Mouse (Mus musculus) midbrain, embryonic 13.5 days (tissue): ENCODE data around the gene Slc7a5. TPM values are rescaled to one million over a fixed set of nuclear protein-coding genes. Genes with fewer than 3 reads are reported as not detected.
A peak's percentile ranks its signal among the peaks of the same experiment; 100 is the strongest.

ENCODE experiments used
- ATAC-seq: fragments of 200-750 bp; cut with Nextera tagmentation; 2 replicates; pipeline ENCODE4 v1.8.0; 2017; ENCODE audit warnings: mild to moderate bottlenecking, moderate TSS enrichment, moderate library complexity
- H3K27ac ChIP-seq: fragments of 300-500 bp; sonication (generic); 2 replicates; pipeline ENCODE4 v1.5.1; 2015; ENCODE audit warnings: inconsistent platforms, mild to moderate bottlenecking, moderate library complexity
- H3K27me3 ChIP-seq: fragments of 300-500 bp; sonication (generic); 2 replicates; pipeline ENCODE4 v1.6.1; 2015; ENCODE audit warnings: mild to moderate bottlenecking, inconsistent platforms
- H3K36me3 ChIP-seq: fragments of 300-500 bp; sonication (generic); 2 replicates; pipeline ENCODE4 v1.6.1; 2015; ENCODE audit warnings: mild to moderate bottlenecking, inconsistent platforms
- H3K4me1 ChIP-seq: fragments of 300-500 bp; sonication (generic); replicated peaks from 2 replicates; pipeline ENCODE4 v1.6.1; 2015; ENCODE audit warnings: inconsistent platforms
- H3K4me2 ChIP-seq: fragments of 300-500 bp; sonication (generic); replicated peaks from 2 replicates; pipeline ENCODE4 v1.6.1; 2015; ENCODE audit warnings: moderate library complexity, mild to moderate bottlenecking, inconsistent platforms
- H3K4me3 ChIP-seq: fragments of 300-500 bp; sonication (generic); replicated peaks from 2 replicates; pipeline ENCODE4 v1.5.1; 2015; ENCODE audit warnings: mild to moderate bottlenecking, inconsistent platforms
- H3K9ac ChIP-seq: fragments of 300-500 bp; sonication (generic); replicated peaks from 2 replicates; pipeline ENCODE4 v1.6.1; 2015; ENCODE audit warnings: mild to moderate bottlenecking, inconsistent platforms
- H3K9me3 ChIP-seq: fragments of 300-500 bp; sonication (generic); 2 replicates; pipeline ENCODE4 v1.6.1; 2016; ENCODE audit warnings: mild to moderate bottlenecking, inconsistent platforms
- WGBS: fragments of 180-500 bp; shearing (Covaris S2); methylation state at CpG from one replicate; pipeline ENCODE4 v1.1.7; 2015; 5-methylcytosine and 5-hydroxymethylcytosine counted together
- polyA plus RNA-seq: library from polyadenylated mRNA; unstranded; fragments of >200 nt; fragmentation: Nextera tagmentation; extraction: Ambion mirVana; gene quantifications from 2 replicates; pipeline ENCODE4 v1.2.1, GENCODE M21; 2015

Gene Slc7a5
- 34.2 and 37.3 TPM in 2 replicates for polyA plus RNA-seq

DNA sequence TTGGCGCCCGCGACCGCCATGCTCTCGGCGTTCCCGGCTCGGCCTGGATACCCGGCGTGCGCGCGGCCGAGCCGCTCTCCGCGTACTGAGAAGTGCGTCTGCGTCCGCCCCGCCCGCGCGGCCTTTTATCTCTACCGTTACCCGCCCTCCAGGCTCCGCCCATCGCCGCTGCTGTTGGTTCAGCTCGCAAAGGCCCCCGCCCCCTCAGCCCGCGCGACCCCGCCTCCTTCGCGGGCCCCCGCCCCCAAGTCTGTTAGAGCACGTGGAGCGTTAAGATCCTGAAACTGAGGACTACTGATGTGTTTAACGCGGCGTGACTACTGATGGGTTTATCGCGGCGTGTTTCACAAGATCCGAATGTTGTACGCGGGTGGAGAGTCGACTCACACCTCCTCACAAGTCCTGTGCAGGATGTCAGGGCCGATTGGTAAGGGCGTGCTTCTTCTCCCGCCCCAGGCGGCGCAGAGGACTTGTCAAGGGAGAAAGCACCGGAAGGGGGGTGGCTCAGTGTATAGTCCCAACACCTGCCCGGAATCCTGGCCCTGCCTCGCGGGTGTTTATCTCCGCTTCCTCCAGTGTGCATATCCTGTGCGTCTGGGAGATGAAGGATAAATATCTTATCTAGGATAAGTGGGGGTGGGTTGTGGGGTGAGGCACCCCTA is at the start of gene Slc7a5:
TSS of gene Slc7a5 (minus strand) at position 108 of the 662 bp plus-strand sequence.
- Histone ChIP-seq H3K27me3 (peaks cover 16% of the 10 kb centered on the region), H3K36me3 (no peaks in the 10 kb centered on the region), H3K4me1 (peaks cover 33% of the 10 kb centered on the region), H3K4me2 (peak within 1 kb of the TSS; percentile 98), H3K4me3 (peak within 1 kb of the TSS; percentile 71), H3K9me3 (no peaks in the 10 kb centered on the region), H3K9ac (peak within 1 kb of the TSS; percentile 78), H3K27ac (peak within 1 kb of the TSS; percentile 14; the same call in 1 of the 2 replicates)
- under 1% methylated on average over 59 of the region's 61 CpGs for WGBS
- peak; percentile 90 for ATAC-seq

- H3K27me3 ChIP-seq = no peaks in the 10 kb centered on the region
- WGBS = 84% methylated on average over 1 of the region's 1 CpGs
- H3K36me3 ChIP-seq = peaks cover 18% of the 10 kb centered on the region
Measured at GRCm38 (mm10) chr8:121955825-121956500, 48.5 kb upstream of the Slc7a5 start.

GRCm38 (mm10) chr8:121954981-121955555 is 47.6 kb upstream of the Slc7a5 start:
- no peak overlapping the region for H3K4me2 ChIP-seq
- H3K36me3 ChIP-seq = peaks cover 18% of the 10 kb centered on the region
- H3K4me1 ChIP-seq = peaks cover 32% of the 10 kb centered on the region
- no peaks in the 10 kb centered on the region for H3K27me3 ChIP-seq
- ATAC-seq = no peak
- H3K9ac ChIP-seq = no peak overlapping the region
- 92% methylated on average over 10 of the region's 10 CpGs for WGBS
- H3K9me3 ChIP-seq = no peaks in the 10 kb centered on the region
- no peak overlapping the region for H3K27ac ChIP-seq
- H3K4me3 ChIP-seq = no peak overlapping the region

More at GRCm38 (mm10) chr8:121955825-121956500, 48.5 kb upstream of the Slc7a5 start:
- no peak for ATAC-seq
- H3K9me3 ChIP-seq = no peaks in the 10 kb centered on the region
- H3K27ac ChIP-seq = no peak overlapping the region
- no peak overlapping the region for H3K9ac ChIP-seq
- peaks cover 32% of the 10 kb centered on the region for H3K4me1 ChIP-seq
- H3K4me3 ChIP-seq = no peak overlapping the region
- no peak overlapping the region for H3K4me2 ChIP-seq

GRCm38 (mm10) chr8:121953821-121954545 is 46.5 kb upstream of the Slc7a5 start:
- H3K27me3 ChIP-seq = no peaks in the 10 kb centered on the region
- no peak for ATAC-seq
- peaks cover 33% of the 10 kb centered on the region for H3K4me1 ChIP-seq
- H3K9ac ChIP-seq = no peak overlapping the region
- WGBS = 74% methylated on average over 3 of the region's 3 CpGs
- H3K9me3 ChIP-seq = no peaks in the 10 kb centered on the region
- H3K36me3 ChIP-seq = peaks cover 18% of the 10 kb centered on the region
- H3K4me3 ChIP-seq = no peak overlapping the region
- H3K4me2 ChIP-seq = no peak overlapping the region
- no peak overlapping the region for H3K27ac ChIP-seq

- peak overlapping the region; percentile 90 for H3K4me2 ChIP-seq
Measured at GRCm38 (mm10) chr8:121952800-121953199, 45.3 kb upstream of the Slc7a5 start.

GRCm38 (mm10) chr8:121952122-121952521 is 44.6 kb upstream of the Slc7a5 start:
- Histone ChIP-seq H3K9me3 (no peaks in the 10 kb centered on the region), H3K27ac (no peak overlapping the region), H3K4me3 (peak overlapping the region; percentile 95), H3K9ac (peak overlapping the region; percentile 51), H3K4me2 (peak overlapping the region; percentile 90), H3K4me1 (peaks cover 51% of the 10 kb centered on the region), H3K36me3 (peaks cover 18% of the 10 kb centered on the region), H3K27me3 (no peaks in the 10 kb centered on the region)
- no peak for ATAC-seq

More at GRCm38 (mm10) chr8:121952800-121953199, 45.3 kb upstream of the Slc7a5 start:
- H3K9ac ChIP-seq = no peak overlapping the region; the same call in 1 of the 2 replicates
- WGBS = 88% methylated on average over 7 of the region's 7 CpGs
- H3K27ac ChIP-seq = no peak overlapping the region
- H3K27me3 ChIP-seq = no peaks in the 10 kb centered on the region
- H3K4me3 ChIP-seq = peak overlapping the region; percentile 95; the same call in 1 of the 2 replicates
- peaks cover 45% of the 10 kb centered on the region for H3K4me1 ChIP-seq
- no peaks in the 10 kb centered on the region for H3K9me3 ChIP-seq
- H3K36me3 ChIP-seq = peaks cover 18% of the 10 kb centered on the region
- no peak for ATAC-seq

DNA sequence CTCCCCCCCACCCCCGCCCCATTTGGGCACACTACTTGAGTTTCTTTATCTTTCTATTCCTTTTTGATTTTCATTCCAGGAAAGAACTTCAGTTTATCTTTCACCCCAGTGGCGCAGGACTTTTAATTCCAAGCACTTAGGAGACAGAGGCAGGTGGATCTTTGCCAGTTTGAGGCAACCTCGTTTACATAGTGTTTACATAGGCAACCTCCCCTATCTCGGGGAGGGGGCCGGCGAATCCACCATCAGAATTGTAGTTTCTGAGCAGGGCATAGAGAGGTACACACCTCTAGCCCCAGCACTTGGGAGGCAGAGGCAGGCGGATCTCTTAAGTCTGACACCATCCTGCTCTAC is 44.1 kb upstream of the Slc7a5 start:
- WGBS = 37% methylated on average over 7 of the region's 7 CpGs
- H3K4me3 ChIP-seq = peak overlapping the region; percentile 95
- no peaks in the 10 kb centered on the region for H3K27me3 ChIP-seq
- peak overlapping the region; percentile 99 for H3K9ac ChIP-seq
- no peaks in the 10 kb centered on the region for H3K9me3 ChIP-seq
- H3K36me3 ChIP-seq = peaks cover 18% of the 10 kb centered on the region
- ATAC-seq = no peak
- H3K27ac ChIP-seq = peak overlapping the region; percentile 96
- peak overlapping the region; percentile 90 for H3K4me2 ChIP-seq
- H3K4me1 ChIP-seq = peaks cover 56% of the 10 kb centered on the region

- no peaks in the 10 kb centered on the region for H3K9me3 ChIP-seq
- WGBS = under 1% methylated on average over 96 of the region's 97 CpGs
- peak; percentile 15 for ATAC-seq
- peak overlapping the region; percentile 99 for H3K9ac ChIP-seq
- H3K4me2 ChIP-seq = peak overlapping the region; percentile 90
- peaks cover 18% of the 10 kb centered on the region for H3K36me3 ChIP-seq
- peak overlapping the region; percentile 96 for H3K27ac ChIP-seq
- H3K27me3 ChIP-seq = no peaks in the 10 kb centered on the region
- peak overlapping the region; percentile 95 for H3K4me3 ChIP-seq
- H3K4me1 ChIP-seq = peaks cover 58% of the 10 kb centered on the region
Measured at GRCm38 (mm10) chr8:121950749-121951655, 43.5 kb upstream of the Slc7a5 start.

DNA sequence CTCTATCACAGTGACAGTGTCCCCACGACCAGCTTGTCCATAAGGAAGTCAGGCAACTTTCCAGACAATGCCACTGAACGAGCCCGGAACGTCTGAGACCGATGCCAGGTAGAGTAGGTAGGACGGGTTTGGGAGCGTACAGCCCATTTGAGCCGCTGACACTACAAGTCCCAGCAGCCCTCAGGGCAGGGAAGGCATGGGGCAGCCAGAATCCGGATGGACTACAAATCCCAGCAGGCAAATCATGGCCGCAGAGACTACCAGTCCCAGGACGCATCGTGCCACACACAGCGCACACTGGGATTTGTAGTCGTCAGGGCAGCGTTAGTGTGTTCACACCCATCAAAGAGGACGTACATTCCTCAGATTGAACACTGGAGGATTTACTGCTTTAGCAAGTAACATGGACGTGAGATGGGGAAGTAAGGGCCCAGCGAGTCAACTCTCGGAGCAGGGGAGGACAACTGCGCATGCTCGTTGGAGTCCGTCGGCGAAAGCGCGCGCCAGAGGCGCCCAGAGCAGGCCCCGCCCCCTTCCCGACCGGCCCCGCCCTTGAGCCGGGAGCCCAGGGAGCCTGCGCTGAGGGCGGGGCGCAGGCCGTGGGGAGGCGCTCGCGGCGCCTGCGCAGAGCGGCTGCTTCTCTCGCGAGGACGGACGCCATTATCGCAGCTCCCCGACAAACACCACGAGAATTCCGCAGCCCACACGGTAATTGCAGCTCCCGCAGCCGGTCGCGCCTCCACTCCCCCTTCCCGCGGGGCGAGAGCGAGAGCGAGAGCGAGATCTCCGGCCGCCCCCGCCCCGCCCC is 42.7 kb upstream of the Slc7a5 start:
- Histone ChIP-seq H3K27ac (peak overlapping the region; percentile 96), H3K4me3 (peak overlapping the region; percentile 95), H3K27me3 (0 out of 2 replicates have a peak, but pooled peaks cover 2% of the 10 kb centered on the region), H3K4me2 (peak overlapping the region; percentile 90), H3K36me3 (peaks cover 15% of the 10 kb centered on the region), H3K4me1 (peaks cover 58% of the 10 kb centered on the region), H3K9ac (peak overlapping the region; percentile 99), H3K9me3 (no peaks in the 10 kb centered on the region)
- WGBS = under 1% methylated on average over 64 of the region's 66 CpGs
- peak; percentile 96 for ATAC-seq

DNA sequence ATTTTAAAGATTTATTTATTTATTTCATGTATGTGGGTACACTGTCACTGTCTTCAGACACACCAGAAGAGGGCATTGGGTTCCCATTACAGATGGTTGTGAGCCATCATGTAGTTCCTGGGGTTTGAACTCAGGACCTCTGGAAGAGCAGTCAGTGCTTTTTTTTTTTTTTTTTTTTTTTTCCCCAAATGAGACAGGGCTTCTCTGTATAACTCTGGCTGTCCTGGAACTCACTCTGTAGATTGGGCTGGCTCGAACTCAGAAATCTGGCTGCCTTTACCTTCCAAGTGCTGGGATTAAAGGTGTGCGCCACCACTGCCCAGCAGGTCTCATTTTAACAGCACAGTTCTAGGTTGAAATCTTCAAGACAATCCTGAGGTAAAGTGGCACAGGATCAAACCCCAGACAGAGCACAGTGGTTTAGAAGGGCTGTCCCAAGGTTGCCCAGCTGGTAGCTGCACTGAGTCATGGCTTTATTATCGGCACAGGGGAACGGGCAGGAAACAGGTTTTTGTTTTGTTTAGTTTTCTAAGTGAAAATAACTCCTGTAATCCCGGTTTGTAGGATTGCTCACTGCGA is 41.8 kb upstream of the Slc7a5 start, which contains the start of gene Banp:
TSS of gene Banp (plus strand) at position 529 of the 579 bp plus-strand sequence.
- peak within 1 kb of the TSS; percentile 96 for H3K27ac ChIP-seq
- peak within 1 kb of the TSS; percentile 99 for H3K9ac ChIP-seq
- 67% methylated on average over 6 of the region's 6 CpGs for WGBS
- peak within 1 kb of the TSS; percentile 95 for H3K4me3 ChIP-seq
- H3K4me2 ChIP-seq = peak within 1 kb of the TSS; percentile 90
- no peaks in the 10 kb centered on the region for H3K9me3 ChIP-seq
- peaks cover 8% of the 10 kb centered on the region for H3K36me3 ChIP-seq
- ATAC-seq = 0 out of 2 replicates have a peak, but pooled peaks have one; percentile 2
- H3K4me1 ChIP-seq = peaks cover 56% of the 10 kb centered on the region
- H3K27me3 ChIP-seq = 0 out of 2 replicates have a peak, but pooled peaks cover 4% of the 10 kb centered on the region
